Mouse (Mus musculus) granulocyte monocyte progenitor cell, adult 5-6 weeks (primary cell): Measurements from ENCODE around the gene Cox17. TPM values are rescaled to one million over a fixed set of nuclear protein-coding genes. Genes with fewer than 3 reads are reported as not detected.

Experiments
- ATAC-seq: replicated peaks from 2 replicates; pipeline ENCODE4 v1.8.0; 2016; ENCODE audit warnings: mild to moderate bottlenecking, moderate TSS enrichment, inconsistent platforms; ENCODE audit not compliant: poor library complexity, severe bottlenecking
- total RNA-seq, 2 experiments: library from RNA; stranded (forward) in 1 of 2; stranded (reverse) in 1 of 2; fragments of 200-712, 200-1000 nt in 1 of 2; fragments of >200 nt in 1 of 2; fragmentation: Nextera tagmentation in 1 of 2; gene quantifications; 2 replicates each; pipeline ENCODE4 v1.2.3; 2014 to 2017

The Cox17 gene
- total RNA-seq, 2 experiments from 2014 or later: 168 to 185 TPM

DNA sequence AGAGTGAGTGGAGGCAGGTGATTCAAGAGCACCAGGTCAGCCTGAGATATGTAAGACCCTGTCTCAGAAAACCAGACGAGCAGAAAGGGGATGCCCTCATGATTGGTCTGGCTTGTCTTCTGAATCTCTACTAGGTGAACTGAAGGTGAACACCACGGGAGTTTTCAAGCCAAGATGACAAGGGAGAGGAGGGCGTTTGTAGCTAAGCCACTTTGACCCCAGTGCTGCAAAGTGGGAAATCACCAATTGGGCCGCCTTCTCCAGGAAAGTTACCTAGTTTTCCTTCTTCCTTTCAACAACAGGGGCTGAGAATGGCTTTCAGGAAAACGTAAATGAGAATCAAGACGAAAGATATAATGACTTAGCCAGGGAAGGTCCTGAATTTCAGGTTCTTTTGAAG lies 42.0 kb downstream of the Cox17 start:
- ATAC-seq: no peak

DNA sequence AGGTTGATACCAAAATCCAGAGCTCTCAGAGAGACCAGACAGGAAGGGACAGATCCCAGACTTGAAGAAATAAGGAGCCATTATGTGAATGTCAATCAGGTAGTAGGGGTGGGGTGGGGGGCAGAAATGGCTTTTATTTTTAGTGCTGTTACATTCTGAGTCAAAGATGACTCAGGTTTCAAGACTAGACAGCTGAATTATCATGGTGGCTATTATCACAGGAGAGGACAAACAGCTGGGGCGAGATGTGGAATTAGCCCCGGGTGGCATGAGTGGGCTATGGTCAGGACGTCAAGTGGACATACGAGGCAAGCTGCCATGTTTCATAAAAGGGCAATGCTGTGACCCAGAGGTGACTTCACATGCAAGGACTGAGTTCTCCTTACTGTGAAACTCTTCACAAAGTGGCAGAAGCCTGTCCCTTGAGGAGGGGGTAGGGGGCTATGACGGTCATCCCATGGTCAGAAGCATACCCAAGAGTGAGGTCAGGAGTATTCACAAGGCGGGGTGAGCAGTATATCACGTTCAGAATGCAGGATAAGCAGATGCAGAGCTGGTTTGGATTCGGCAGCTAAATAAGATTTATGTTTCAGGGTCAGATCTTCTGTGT lies 42.6 kb downstream of the Cox17 start:
- no peak for ATAC-seq

DNA sequence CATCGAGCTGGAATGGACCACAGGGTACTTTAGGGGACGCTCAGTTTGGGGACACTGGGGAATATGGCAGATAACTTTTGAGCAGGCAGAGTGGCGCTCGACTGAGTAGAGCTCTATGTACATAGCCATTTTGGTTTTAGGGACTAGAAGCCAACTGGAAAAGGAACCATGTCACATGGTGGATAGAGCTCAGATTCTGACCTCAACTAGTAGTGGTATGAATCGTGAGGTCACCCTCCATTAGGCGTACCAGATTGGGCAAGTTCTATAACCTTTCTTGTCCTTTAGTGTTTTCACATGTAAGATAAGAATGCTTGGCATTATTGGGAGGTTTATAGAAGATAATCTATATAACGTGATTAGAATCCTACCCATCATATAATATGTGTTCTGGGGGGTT lies 43.5 kb downstream of the Cox17 start:
- ATAC-seq: no peak

DNA sequence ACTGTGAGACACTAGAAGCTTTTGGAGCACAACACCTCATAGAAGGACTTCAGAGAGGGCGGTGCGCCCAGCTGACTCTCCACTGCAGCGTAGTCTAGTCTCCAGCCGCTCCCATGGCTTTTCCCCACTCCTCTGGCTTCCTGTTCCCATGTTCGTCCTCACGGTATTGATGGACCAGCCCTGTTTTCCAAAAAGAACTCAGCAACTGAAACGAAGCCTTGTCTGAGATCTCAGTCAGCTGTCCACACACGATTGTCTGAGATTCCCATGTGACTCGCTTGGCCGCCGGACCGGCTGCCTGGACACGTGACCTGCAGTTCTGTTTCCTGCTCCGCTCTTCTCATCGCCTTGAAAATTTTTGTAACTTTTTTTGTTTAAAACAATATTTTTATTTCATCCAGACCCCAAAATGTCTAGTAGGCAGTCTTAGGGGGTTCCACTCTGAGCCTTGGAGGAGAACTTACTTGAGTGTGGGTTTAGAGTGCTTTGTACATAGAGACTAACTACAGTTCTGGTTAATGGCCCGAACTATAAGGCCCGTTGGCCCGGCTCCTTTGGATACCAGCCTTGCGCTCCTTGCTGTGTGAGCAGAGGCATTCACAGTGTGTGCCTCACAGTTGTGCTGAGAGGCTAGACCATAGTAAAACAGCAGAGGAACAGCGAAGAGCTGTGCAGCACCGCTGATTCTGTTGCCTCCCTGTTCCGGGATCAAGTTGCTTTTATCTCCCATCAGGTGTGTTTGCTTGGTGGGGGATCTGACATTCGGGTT lies 45.5 kb downstream of the Cox17 start:
- no peak for ATAC-seq

DNA sequence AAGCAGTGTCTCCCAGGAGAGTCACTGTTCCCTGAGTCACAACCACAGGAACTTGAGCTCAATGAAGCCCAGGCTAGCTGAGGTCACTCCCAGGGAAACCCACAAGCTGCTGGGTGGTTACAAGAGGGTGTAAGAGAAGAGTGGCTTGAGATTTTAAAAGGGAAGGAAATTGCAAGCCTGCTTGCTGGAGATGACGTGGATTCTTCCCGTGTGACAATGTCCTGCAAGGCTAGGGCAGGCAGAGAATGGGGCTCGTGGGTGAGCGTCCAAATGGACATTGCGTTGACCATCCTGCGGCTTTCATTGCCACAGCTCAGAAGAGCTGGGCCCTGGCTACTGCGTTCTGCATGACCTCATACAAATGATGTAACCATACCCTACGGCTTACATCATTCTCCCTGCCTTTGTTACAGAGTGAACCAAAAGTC lies 47.4 kb downstream of the Cox17 start:
- peak; percentile 63 for ATAC-seq

DNA sequence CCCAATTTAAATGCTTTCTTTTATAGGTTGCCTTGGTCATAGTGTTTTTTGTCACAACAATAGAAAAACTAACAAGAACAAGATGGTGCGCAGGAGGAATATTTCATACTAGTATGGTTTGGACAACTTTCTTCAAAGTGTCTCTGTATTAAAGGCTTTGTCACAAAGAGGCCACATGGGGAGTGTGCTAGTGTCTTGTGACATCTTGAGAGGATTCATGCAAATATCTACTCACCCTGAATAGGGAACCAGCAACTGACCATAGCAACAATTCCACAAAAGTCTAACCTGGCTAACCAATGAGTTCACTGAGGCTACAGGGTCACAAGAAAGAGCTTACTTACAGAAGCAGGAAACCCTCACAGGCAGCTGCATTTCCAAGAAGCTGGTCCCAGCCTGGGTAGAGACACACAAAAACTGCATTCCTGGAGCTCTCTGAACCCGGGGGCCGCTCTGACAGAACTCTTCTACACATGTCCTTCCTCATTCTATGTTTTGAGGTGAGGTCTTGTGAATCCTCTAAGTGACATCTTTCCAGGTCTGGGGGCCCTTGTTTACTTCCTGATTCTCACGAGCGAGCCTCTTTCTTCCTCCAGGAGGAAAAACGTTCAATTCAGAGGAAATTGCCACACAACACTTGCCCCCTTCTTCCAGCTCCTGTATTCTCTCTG lies 48.4 kb downstream of the Cox17 start:
- ATAC-seq: peak; percentile 39

DNA sequence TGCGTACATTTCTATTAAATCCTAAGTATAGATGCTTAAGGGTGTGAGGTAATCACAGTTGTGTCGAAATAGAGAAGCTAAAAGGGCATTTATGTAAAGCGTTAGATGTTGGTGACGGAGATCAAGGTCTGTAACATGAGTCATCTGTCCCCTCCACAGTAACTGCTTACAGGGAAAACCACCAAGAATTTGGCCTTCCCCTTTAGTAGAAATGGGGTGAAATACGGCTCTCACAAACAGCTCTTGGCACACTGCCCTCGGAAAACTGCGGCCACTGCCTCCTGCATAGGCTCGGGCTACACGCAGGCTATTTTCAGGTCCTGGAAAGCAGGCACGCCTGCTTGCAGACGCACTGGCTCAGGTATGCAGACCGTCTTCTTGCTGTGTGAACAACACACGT lies 49.4 kb downstream of the Cox17 start:
- ATAC-seq: peak; percentile 67

DNA sequence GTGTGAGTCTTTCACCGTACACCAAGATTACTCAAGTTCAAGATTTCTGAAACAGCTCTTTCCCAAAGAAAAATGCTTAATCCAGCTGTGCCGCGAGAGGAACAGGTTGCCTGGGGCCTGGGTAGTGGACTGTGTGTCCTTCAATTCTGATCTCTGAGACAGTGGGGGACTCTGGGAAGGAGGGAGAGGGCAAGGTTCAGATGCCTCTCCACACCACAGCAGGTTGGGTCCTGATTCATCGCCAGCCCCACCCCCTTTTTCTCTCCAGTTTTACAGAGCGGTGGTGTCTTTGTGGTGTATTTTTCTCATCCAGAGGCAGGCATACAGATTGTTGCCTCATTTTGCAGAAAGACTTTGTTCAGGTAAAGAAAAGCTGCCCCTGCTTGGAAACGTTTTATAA lies 51.5 kb downstream of the Cox17 start:
- no peak for ATAC-seq

DNA sequence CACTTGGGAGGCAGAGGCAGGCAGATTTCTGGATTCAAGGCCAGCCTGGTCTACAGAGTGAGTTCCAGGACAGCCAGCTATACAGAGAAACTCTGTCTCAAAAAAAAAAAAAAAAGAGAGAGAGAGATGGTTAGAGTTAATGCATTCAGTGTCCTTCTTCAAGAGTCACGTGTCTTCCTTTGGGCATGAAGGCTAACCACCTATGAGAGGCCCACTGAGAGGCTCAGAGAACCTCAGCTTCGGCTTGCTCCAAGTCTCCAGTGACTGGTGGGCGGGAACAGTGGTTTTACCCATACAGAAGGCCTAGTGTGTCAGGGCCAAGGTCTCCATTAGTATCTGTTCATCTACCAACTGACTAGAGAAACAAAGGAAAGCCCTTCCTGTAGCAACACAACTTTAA lies 52.3 kb downstream of the Cox17 start:
- ATAC-seq: no peak

DNA sequence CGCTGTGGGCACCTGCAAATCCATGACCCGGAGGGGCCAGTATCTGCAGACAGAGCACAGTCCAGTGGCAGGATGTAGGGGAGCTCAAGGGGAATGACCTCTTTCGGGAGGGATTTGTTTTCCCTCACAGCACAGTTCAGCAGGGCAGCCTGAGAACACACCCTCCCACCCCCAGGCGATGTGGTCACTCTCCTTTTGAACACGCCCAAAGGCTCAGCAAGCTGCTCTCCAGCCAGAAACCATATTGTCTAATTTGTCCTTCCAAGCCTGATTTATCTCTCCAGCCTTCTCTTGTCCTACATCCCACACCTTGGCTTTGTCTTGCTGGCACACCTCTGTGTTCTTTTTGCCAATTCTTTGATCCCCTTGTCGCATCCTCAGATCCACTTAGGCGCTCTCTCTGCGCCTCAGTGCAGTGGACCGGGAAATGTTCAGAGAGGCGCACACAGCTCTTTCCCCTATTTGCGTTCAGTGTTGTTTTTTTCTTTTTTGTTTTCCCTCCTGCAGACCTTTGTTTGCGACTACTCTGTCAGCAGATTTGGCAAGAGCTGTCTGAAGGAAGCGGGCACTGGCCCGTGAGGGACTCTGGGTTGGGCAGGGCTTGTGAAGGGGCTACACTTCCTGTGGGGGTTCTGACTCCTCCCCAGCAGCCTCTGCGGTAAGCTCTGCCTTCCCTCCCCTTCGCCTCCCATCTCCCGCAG lies 52.9 kb downstream of the Cox17 start:
- peak; percentile 54 for ATAC-seq

DNA sequence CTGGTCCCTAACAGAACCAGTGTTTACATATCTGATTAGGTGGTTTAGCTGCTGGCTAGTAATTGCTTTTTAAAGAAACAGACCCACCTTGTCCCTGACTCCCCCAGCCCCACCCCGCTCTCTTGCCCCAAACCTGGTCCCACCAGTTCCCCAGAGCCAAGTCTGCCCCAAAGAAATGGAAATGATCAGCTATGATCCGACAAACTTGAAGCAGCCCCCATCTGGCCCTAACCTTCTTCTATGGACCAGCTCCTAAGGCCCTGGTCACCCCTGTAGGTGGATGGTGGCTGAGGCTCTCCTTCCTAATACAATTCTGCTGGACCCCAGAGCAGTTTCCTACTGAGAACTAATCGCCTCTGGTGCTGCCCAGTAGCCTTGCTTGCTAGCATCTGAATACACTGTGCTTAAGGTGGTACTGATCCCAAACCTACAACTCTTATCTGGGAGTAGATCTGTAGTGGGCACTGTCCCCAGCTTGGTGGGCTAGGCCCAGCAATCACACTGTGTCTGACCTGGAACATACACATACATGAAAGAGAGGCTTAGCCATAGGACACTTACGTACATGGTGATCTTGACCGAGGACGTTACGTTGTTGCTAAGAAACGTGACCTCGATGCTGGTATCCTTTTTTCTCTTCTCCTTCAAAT lies 53.6 kb downstream of the Cox17 start:
- ATAC-seq: no peak

DNA sequence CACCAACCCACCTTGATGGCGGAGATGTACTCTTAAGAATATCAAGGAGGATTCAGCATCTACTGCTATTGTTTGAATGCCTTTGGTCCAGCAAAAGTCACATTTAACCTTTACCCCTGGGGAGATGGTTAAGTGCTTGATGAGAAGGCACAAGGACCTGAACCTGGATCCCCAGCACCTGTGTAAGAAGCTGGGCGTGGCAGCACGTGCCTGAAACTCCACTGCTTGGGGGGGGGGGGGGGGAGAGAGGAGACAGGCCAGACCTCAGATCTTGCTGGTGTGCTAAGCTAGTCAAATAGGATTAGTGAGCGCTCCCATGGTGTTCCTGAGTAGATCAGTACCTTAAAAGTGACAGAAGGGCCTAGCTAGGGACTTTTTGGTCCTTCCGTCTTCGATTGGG lies 54.7 kb downstream of the Cox17 start:
- ATAC-seq: no peak

Other genes starting within 250 kb of the Cox17 start
- gene Nr1i2, start 52.2 kb upstream of the Cox17 start, total RNA-seq (2014; fragmentation: Nextera tagmentation): 0.26 TPM in 1 of 2 replicates, not detected in the other
- not detected in 2 replicates for gene Nr1i2, start 52.2 kb upstream of the Cox17 start, total RNA-seq (2017)
- gene Maats1, start 4.8 kb upstream of the Cox17 start, total RNA-seq (2014; fragmentation: Nextera tagmentation): not detected in 2 replicates
- gene Maats1, start 4.8 kb upstream of the Cox17 start, total RNA-seq (2017): not detected in 2 replicates
- gene Gm21987, start within 50 bp of the Cox17 start, total RNA-seq (2014; fragmentation: Nextera tagmentation): not detected in 2 replicates
- not detected in 2 replicates for gene Gm21987, start within 50 bp of the Cox17 start, total RNA-seq (2017)
- not detected in 2 replicates for gene Popdc2, start 15.2 kb downstream of the Cox17 start, total RNA-seq (2014; fragmentation: Nextera tagmentation)
- gene Popdc2, start 15.2 kb downstream of the Cox17 start, total RNA-seq (2017): not detected in 2 replicates
- gene Pla1a, start 86.2 kb downstream of the Cox17 start, total RNA-seq (2014; fragmentation: Nextera tagmentation): not detected in 2 replicates
- gene Pla1a, start 86.2 kb downstream of the Cox17 start, total RNA-seq (2017): not detected in 2 replicates
- gene Adprh, start 105.7 kb downstream of the Cox17 start, total RNA-seq (2014; fragmentation: Nextera tagmentation): 18.9 and 31.5 TPM in 2 replicates
- gene Adprh, start 105.7 kb downstream of the Cox17 start, total RNA-seq (2017): 10.8 and 15.0 TPM in 2 replicates
- gene Cd80, start 108.6 kb downstream of the Cox17 start, total RNA-seq (2014; fragmentation: Nextera tagmentation): 0.21 TPM in 1 of 2 replicates, not detected in the other
- 0.52 TPM in 1 of 2 replicates, not detected in the other for gene Cd80, start 108.6 kb downstream of the Cox17 start, total RNA-seq (2017)
- 13.7 and 15.0 TPM in 2 replicates for gene Timmdc1, start 175.7 kb downstream of the Cox17 start, total RNA-seq (2014; fragmentation: Nextera tagmentation)
- gene Timmdc1, start 175.7 kb downstream of the Cox17 start, total RNA-seq (2017): 31.5 and 33.1 TPM in 2 replicates
- 24.7 and 41.3 TPM in 2 replicates for gene Poglut1, start 203.3 kb downstream of the Cox17 start, total RNA-seq (2014; fragmentation: Nextera tagmentation)
- 19.8 and 22.6 TPM in 2 replicates for gene Poglut1, start 203.3 kb downstream of the Cox17 start, total RNA-seq (2017)
- gene Tmem39a, start 211.7 kb downstream of the Cox17 start, total RNA-seq (2014; fragmentation: Nextera tagmentation): 58.2 and 91.5 TPM in 2 replicates
- gene Tmem39a, start 211.7 kb downstream of the Cox17 start, total RNA-seq (2017): 70.2 and 105 TPM in 2 replicates